Mouse (Mus musculus) ovary, postnatal 10 days (tissue): ENCODE results near the gene Vmn1r116.
"Not testable (repeated sequence)": the region's sequence is repeated elsewhere in the genome, so short reads cannot be mapped to it uniquely, and the experiment has no call there.

ENCODE experiments used
- DNase-seq: peaks from one replicate; pipeline ENCODE4 v3.0.0; 2022; ENCODE audit warnings: low spot score

Vmn1r116 gene

DNA sequence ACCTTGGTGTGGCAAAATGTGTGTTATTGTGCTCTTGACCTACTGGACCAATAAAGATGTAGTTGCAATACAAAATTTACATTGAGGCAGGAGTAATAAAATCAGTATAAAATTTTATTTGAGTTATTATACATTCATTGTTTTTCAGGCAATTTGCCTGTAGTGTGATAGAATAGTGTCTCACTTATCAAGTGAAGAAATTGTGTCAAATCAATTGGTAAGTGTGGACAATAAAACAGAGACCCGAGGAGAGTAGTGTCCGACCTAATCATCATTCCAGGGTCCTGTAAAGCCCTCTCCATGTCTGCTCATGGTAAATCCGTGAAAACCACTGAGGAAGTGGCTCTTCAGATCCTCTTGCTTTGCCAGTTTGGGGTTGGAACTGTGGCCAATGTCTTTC lies at the start of gene Vmn1r116:
Gene Vmn1r116, plus strand, starts transcription at position 301 of the 400 bp plus-strand sequence.
- not testable (repeated sequence) for DNase-seq

- not testable (repeated sequence) for DNase-seq
These were observed 27.2 kb upstream of the Vmn1r116 start, which contains the start of gene Vmn1r115 for GRCm38 (mm10) chr7:20844885-20845284. Gene Vmn1r115 (minus strand): TSS chr7:20844985.

- DNase-seq = not testable (repeated sequence)
These were observed 12.0 kb downstream of the Vmn1r116 start, which contains the start of gene Vmn1r117 for GRCm38 (mm10) chr7:20884021-20884420. Gene Vmn1r117 (minus strand): TSS chr7:20884121.

GRCm38 (mm10) chr7:20912247-20912646 lies 40.2 kb downstream of the Vmn1r116 start, which contains the start of gene Vmn1r118:
Gene Vmn1r118 (minus strand): TSS chr7:20912347.
- DNase-seq = not testable (repeated sequence)
